ENCODE assay signal across 8 mouse cellular contexts in the genomic region with DNA sequence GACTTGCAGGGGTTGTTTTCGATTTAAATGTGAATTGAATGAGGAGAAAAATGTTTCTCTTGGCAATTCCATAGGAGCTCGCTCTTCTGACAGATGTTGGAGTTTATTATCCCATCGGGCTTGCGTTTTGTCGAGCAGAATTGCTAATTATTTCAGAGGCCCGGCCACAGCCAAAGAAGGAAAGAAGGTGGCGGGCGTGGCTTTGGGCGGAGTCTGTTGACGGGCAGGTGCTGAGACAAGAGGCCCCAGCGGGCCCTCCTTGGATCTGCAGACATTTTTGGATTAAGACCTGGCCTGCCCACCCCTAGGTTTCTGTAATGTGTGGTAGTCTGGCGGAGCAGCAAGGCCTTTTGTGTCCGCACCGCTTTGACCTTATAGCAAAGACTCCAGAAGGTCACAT. TPM values are rescaled to one million over a fixed set of nuclear protein-coding genes. Genes with fewer than 3 reads are reported as not detected.
DNase-seq lines count a peak whose midpoint lies in the region; ATAC-seq and TF ChIP-seq lines count a peak whose summit lies in the region.
"Had no signal": no experiment of that assay in that cellular context is flagged by ENCODE, and none has a peak within 500 bp of the region (broad histone marks: within the 10 kb centered on the region; RNA-seq: fewer than 3 reads in every experiment).

No protein-coding gene starts in this region.

- peak overlapping the region; percentile 35 for H3K4me2 ChIP-seq in forebrain, embryonic 12.5 days
- H3K4me2 ChIP-seq in liver, embryonic 11.5 days = peak overlapping the region; percentile 37

- peak overlapping the region; percentile 40 for H3K4me3 ChIP-seq in testis, adult 2 months (ENCODE audit: control insufficient read depth, low read depth, low read length)
- peak overlapping the region; percentile 0; the same call in 1 of the 2 replicates for H3K4me3 ChIP-seq in forebrain, embryonic 12.5 days (replicated peaks)
- H3K4me3 ChIP-seq in liver, embryonic 11.5 days (ENCODE audit: low read depth, low read length) = no peak overlapping the region

- 0 out of 2 replicates have a peak, but pooled peaks have one; percentile 4 for ATAC-seq in forebrain, embryonic 12.5 days (ENCODE audit: low FRiP score)
- no peak for ATAC-seq in liver, embryonic 11.5 days (replicated peaks; ENCODE audit: low FRiP score)

- no peaks in the 10 kb centered on the region; the same call in 1 of the 2 replicates for H3K27me3 ChIP-seq in testis, adult 2 months (ENCODE audit: control insufficient read depth, insufficient read depth, low read length)
- 0 out of 2 replicates have a peak, but pooled peaks cover 7% of the 10 kb centered on the region for H3K27me3 ChIP-seq in forebrain, embryonic 12.5 days
- H3K27me3 ChIP-seq in liver, embryonic 11.5 days (replicated peaks; ENCODE audit: control insufficient read depth, insufficient read depth, low read length) = peaks cover 10% of the 10 kb centered on the region; the same call in 1 of the 2 replicates

- no peaks in the 10 kb centered on the region for H3K36me3 ChIP-seq in testis, adult 2 months (ENCODE audit: control insufficient read depth, insufficient read depth, low read length)
- no peaks in the 10 kb centered on the region for H3K36me3 ChIP-seq in forebrain, embryonic 12.5 days (replicated peaks)
- no peaks in the 10 kb centered on the region for H3K36me3 ChIP-seq in liver, embryonic 11.5 days (ENCODE audit: control insufficient read depth, insufficient read depth, low read length)

- no peak for DNase-seq in testis, postnatal 10 days (ENCODE audit: low spot score)
- no peak for DNase-seq in liver, embryonic 11.5 days (ENCODE audit: low spot score)
- DNase-seq in testis, postnatal 14 days (ENCODE audit: low spot score) = peak; percentile 14
- DNase-seq in left cerebral cortex, postnatal 36 days (ENCODE audit: low spot score in 2 of 2) = no peak
- no peak for DNase-seq in natural killer cell, adult 2 months (ENCODE audit: low spot score in 2 of 2)
- DNase-seq: thymus, postnatal 25 days had no signal

- no peak for TF ChIP-seq CTCF in testis, adult 2 months (IDR thresholded peaks at IDR 0.05; ENCODE audit: control insufficient read depth, insufficient read depth, insufficient replicate concordance, low read depth, low read length)

- WGBS in forebrain, embryonic 12.5 days = 3% methylated on average over 14 of the region's 14 CpGs
- WGBS in liver, embryonic 11.5 days = 21% methylated on average over 14 of the region's 14 CpGs

- no peak for TF ChIP-seq POLR2A in testis, adult 2 months (IDR thresholded peaks at IDR 0.05; ENCODE audit: control insufficient read depth, low read depth, low read length)

- H3K27ac ChIP-seq in testis, adult 2 months (ENCODE audit: control insufficient read depth, insufficient read depth, low read depth, low read length) = no peak overlapping the region
- H3K27ac ChIP-seq in forebrain, embryonic 12.5 days = peak overlapping the region; percentile 91
- H3K27ac ChIP-seq in liver, embryonic 11.5 days (ENCODE audit: low read depth, low read length) = no peak overlapping the region

- intact Hi-C loops in left cerebral cortex, postnatal 36 days (cut with DNase I) = no loop called here

- no peaks in the 10 kb centered on the region for H3K9me3 ChIP-seq in forebrain, embryonic 12.5 days
- H3K9me3 ChIP-seq in liver, embryonic 11.5 days (ENCODE audit: control insufficient read depth, low read length) = no peaks in the 10 kb centered on the region

- peaks cover 5% of the 10 kb centered on the region for H3K4me1 ChIP-seq in testis, adult 2 months (ENCODE audit: control insufficient read depth, insufficient read depth, low read length)
- H3K4me1 ChIP-seq in forebrain, embryonic 12.5 days = peaks cover 50% of the 10 kb centered on the region
- H3K4me1 ChIP-seq in liver, embryonic 11.5 days (replicated peaks; ENCODE audit: control insufficient read depth, insufficient read depth, low read length) = peaks cover 5% of the 10 kb centered on the region

- peak overlapping the region; percentile 8; the same call in 1 of the 2 replicates for H3K9ac ChIP-seq in forebrain, embryonic 12.5 days
- H3K9ac ChIP-seq in liver, embryonic 11.5 days (ENCODE audit: low read depth, low read length) = no peak overlapping the region

RNA-seq across cellular contexts. Expression of a gene that starts 54.2 kb away (rescaled TPM):
- 38.3 and 46.9 TPM in 2 replicates for polyA plus RNA-seq in testis, adult 2 months (2012; rRNA removed)
- 43.3 and 45.0 TPM in 2 replicates for polyA plus RNA-seq in forebrain, embryonic 12.5 days (2016; fragmentation: Nextera tagmentation; extraction: Ambion mirVana)
- polyA plus RNA-seq in liver, embryonic 11.5 days (2014; fragmentation: Nextera tagmentation; extraction: Ambion mirVana) = 35.4 and 35.9 TPM in 2 replicates
- 10 to 100 TPM; 34.7 to 39.6 TPM for total RNA-seq in left cerebral cortex, postnatal 36 days (2021)
